Mouse (Mus musculus) C2C12 (cell line): ENCODE measurements at regions not wholly inside any gene's neighbourhood (a gene's known extent, or its start where the extent isn't known, plus 50 kb on each side); places are given as distances from the start of the nearest gene placed in this dataset.

Source experiments
- CTCF ChIP-seq: IDR thresholded peaks from one replicate; pipeline ENCODE4 v1.5.1; 2011; ENCODE audit not compliant: control insufficient read depth, insufficient read depth, insufficient read length
- MAX ChIP-seq: IDR thresholded peaks from one replicate; pipeline ENCODE4 v1.6.1; 2011; ENCODE audit warnings: mild to moderate bottlenecking, control low read depth

GRCm38 (mm10) chr14:46508871-46509270 is 118.4 kb upstream of the Bmp4 start:
- no peak for TF ChIP-seq CTCF
- no peak for TF ChIP-seq MAX
